Mouse (Mus musculus) kidney, postnatal 36 days (tissue): ENCODE data around the gene Sike1.
A peak's percentile ranks its signal among the peaks of the same experiment; 100 is the strongest.

ENCODE experiments used
- DNase-seq, 2 experiments: peaks; one replicate each; pipeline ENCODE4 v3.0.0; 2021 to 2022; ENCODE audit warnings: mixed read lengths in 2 of 2

Sike1 gene

DNA sequence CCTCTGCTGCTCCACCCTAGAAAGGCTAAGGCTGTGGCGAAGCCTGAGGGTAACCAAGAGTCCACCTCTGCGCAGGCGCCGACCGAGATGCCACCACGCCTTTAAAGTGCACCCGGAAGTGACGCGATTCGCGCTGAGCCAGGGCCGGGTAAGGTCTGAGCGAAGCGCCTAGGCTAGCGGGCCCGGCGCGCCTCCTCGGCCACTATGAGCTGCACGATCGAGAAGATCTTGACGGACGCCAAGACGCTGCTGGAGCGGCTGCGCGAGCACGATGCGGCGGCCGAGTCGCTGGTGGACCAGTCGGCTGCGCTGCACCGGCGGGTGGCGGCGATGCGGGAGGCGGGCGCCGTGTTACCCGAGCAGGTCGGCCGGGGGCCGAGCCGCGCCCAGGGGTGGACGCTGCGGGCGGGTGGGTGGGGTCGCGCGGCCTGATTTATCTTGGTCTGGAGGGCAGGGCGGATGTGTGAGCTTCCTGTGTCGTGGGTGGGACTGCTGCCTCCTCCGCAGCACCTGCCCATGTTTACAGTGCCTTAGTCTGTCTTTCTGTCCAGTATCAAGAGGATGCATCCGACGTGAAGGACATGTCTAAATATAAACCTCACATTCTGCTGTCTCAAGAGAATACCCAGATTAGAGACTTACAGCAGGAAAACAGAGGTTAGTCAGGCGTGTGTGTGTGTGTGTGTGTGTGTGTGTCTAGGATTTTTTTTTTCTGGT, at the start of gene Sike1:
TSS of gene Sike1 (plus strand) at position 104 of the 717 bp plus-strand sequence.
- DNase-seq, result peak; percentile 96 to 98

DNA sequence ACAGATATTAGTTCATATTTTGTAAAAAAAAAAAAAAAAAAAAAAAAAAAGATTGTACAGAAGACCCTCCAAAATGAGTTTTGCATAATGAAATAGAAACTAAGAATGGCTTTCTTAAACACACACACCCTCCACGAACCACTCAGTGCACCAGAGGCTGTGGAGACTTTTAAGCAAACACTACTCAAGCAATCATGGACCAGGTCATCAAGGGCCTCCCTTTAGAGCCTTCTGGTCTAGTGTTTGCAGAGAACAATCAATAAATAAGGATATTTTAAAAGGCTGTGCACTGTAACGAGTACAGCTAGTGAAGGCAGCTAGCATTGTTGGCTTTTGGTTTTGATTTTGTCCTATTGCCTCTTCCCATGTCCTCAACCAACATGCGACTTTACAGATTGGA, 49.2 kb upstream of the Sike1 start:
- DNase-seq, result no peak

DNA sequence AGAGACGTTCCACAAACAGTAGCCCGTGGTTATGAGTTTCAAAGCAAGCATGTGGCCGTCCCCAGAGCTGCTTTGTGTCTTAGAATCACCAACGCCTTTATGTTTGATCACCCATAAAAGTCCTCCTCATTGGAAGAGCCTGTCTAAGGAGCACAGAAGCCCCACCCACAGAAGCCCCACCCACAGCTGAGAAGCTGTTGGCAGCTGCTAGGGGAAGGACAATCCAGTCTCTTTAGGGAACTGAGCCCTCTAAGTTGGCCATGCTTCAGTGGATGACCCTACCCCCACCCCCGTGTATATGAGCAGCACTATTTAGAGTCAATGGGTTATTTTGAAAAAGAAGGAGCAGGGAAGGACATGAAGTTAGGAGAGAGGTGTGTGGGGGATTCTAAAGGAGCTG, 48.6 kb upstream of the Sike1 start:
- no peak for DNase-seq

DNA sequence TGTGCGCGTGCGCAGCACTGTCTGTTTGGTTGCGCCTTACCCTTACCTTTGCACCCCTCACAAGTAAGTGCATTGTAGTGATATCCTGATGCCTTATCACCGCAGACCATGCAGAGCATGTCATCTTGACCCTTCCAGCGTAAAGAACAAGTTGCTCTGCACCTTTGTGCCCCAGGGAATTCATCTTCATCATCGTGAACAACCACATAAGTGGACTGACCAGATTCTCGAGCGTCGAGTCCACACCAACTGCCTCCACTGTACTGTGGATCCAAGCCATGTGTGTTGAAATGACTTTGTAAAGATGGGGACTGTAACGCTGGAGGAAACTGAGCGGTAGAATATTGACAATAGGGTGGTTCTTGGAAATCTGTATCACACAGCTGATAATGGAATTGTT, 41.0 kb upstream of the Sike1 start:
- no peak for DNase-seq

DNA sequence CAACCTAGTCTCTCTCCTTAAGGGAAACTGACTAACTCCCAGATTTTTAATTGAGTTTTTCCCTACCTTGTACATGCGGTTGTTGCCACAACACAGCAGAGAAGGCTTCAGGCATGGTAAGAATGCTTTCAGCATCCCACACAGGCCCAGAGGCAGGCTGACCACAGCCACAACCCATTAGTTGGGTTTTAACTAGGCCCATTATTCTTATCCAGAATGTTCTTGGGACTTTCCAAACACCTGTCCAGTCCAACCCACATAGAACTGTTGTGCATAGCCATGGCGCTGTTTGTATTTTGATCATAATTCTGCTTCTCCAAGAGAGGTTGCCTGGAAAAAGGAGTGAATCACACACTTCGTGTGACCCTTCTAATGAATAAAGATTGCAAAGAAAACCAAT, 40.4 kb upstream of the Sike1 start:
- no peak for DNase-seq

DNA sequence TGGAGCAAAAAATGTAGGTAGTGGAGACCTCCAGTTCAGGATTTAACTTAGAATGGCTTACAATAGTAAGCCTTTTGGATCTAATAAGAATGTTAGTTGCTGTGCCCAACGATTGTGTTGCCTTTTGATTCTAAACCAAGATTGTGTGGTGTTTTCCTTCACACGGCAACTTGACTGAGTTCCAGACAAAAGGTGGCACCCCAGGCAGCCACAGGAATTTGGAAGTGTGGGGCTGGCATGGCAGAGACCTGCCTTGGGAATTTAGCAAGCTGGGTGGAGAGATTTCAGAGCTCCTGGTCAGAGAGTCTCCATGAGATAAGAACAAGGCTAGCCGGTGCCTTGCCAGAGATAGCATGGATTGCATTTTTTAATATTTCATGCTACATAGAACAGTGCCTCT, 39.9 kb upstream of the Sike1 start:
- DNase-seq, result no peak

DNA sequence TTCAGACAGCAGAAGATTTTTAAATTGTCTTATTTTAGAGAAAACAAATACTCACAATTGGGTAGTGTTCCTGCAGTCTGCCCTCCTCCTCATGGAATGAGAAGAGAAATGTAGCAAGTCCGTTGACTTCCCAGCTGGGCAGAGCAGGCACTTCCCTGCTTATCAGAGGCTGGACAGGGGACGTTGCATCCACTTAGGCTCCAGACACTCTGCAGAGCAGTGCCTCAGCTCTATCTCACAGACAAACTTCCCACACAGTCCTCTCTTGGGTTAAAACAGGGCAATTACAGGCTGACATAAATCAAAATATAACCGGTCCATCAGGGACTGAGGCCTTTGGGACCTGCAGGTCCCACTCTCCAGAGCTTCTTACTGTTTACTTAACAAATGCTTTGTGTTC, 31.5 kb upstream of the Sike1 start, which contains the start of gene Nr1h5:
TSS of gene Nr1h5 (minus strand) at position 101 of the 400 bp plus-strand sequence.
- DNase-seq, result no peak

DNA sequence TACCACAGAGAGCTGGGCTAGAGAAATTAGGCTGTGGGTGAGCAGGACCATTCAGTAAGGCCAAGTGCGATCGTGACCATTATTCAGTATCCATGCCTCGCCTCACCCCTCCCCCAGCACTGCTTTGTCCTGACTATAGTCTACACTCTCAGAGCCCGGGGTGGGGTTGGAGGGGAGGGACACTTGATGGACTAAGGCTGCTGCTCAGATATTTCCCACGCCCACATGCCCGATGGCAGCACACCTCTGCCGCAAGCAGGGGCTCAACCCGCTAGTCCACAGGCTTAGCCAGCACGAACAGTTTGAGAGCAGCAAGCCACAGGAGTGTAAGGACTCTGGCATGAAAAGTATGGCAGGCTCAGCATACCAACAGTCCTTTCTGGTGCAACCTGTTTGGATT, 25.4 kb upstream of the Sike1 start:
- DNase-seq, result no peak

DNA sequence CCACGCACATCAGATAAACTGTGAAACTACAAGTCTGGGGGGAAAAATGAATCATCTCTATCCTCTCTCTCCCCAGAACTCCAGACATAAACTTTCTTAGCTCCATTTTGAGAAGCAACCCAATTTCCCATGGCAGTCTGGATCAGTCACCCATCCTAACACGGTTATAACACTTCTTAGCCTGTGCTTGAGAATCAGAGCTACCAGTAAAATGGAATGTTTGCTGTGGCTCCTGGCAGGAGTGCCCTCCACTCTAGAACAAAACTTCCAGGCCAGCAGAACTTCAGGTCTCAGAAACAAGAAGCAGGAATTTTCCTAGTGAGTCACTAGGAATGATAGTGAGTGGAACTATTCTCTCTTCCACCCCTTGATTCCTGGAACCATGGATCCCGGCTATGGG, 25.0 kb upstream of the Sike1 start:
- DNase-seq, result no peak

DNA sequence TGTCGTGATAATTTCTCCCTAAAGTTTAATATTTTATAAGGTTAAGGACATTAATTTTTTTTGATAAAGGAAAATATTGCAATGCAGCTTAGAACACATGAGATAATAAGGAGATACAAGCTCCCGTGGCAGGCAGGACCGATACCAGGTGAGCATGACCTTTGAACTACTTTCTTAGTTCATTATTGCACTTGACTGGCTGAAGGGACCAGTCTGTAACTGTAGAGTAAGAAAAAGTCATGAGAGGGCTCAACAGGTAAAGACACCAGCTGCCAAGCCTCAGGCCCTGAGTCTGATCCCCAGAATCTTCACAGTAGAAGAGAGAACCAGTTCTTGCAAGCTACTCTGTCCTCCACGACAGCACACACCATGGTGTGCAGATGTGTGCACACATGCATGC, 18.6 kb upstream of the Sike1 start:
- no peak for DNase-seq

DNA sequence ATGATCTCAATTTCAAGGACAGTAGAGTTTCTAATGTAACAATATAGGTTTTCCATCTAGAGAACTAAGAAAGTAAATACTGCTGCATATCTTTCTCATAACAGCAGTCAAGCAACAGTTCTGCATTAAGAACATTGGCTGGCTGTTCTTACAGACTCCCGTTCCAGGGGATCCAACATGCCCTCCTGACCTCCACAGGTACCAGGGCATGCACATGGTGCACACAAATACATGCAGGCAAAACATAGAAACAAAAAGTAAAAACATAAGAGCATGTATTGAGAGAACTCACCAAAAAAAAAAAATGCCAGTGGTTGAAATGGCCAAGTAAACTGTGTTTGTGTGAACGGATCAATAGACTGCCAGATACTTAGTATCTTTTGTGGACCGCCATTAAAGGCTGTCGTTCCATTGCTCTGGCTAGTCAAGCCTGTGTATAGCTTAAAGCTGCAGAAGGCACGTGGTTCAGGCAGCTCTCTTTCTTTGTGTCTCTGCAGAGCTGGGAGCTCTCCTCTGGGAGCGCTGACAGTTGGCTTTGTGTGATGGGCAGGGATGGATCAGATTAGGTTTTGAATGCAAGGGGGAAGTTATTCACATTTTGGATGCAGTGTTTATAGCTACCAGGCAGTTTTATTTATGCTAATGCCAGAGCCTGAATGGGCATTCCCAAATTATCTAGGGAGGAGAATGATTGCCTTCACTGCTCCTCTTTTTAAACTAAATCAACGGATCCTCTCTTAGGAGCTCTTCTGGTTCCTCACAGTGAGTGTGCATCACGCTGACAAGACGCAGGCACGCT, 15.8 kb upstream of the Sike1 start:
- no peak for DNase-seq

DNA sequence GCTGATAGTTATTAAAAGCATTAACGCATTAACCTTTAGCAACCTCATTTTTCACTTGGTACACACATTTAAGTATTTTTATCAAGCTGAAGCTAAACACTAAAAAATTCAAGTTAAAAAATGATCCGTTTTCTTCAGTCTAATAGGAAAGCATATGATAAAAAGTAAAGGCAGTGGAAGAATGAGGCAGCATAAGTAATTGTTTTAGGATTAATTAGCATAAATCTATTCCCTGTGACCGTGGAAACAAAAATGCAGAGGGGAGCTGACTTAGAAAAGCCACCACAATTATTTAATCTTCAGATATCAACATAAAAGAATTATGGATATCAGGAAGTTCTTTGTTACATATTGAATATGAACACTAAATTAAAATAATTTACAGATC, 15.2 kb upstream of the Sike1 start:
- no peak for DNase-seq

DNA sequence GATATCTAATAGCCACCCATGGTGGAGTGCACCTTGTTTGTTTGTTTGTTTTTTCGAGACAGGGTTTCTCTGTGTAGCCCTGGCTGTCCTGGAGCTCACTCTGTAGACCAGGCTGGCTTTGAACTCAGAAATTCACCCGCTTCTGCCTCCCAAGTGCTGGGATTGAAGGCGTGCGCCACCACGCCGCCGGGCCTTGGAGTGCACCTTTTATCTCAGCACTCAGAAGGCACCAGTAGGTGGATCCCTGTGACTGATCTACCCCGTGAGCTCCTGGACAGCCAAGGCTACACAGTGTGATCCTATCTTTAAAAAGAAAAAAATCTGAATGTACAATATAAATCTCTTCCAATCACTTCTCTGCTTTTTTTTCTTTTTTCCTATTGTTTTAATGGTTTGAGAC, 4.5 kb upstream of the Sike1 start:
- no peak for DNase-seq

DNA sequence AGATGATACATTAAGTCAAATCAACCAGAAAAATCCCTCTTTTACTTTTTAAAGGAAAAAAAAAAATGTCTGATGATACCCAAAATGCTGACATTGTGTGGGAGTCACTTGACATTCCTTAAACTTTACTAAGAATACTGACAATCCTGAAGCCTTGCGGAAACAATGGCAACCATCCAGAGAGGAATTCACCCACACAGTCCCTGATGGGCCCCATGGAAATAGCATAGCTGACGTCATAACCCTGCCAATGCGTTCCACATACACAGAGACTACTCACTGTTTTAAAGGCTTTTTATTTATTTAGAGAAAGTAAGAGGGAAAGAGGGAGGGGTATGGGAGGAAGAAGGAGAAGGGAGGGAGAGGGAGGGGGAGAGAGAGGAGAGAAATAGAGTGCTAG, 2.6 kb upstream of the Sike1 start:
- no peak for DNase-seq

DNA sequence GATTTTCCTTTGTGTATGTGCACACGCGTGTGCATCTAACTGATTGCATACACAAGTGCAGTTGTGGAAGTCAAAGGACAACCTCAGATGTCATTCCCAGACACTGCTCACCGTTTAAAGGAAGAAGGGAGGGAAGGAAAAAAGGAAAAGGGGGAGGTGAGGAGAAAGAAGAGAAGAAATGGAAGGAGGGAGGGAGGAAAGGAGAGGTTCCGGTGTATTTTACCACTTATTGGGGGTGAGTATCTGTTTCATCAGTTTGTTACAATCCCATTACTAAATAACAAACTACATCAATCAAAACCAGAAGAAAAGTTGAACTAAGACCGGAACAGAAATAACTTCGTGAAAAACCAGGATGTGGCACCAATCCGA, 289 bp upstream of the Sike1 start:
- no peak for DNase-seq

DNA sequence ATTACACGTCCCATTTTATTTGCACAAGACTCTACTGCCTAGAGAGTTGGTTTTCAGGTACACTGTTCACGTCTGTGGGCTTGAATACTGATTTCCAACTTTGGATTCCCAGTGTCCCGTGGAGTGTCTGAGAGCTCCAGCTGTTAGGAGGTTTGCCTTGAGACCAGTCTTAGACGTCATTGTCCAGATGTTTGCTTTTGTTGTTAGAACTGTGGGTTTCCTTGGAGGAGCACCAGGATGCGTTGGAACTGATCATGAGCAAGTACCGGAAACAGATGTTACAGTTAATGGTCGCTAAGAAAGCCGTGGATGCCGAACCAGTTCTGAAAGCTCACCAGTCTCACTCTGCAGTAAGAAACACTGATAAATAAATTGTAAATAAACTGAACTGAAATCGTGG, 1.5 kb downstream of the Sike1 start:
- no peak for DNase-seq

DNA sequence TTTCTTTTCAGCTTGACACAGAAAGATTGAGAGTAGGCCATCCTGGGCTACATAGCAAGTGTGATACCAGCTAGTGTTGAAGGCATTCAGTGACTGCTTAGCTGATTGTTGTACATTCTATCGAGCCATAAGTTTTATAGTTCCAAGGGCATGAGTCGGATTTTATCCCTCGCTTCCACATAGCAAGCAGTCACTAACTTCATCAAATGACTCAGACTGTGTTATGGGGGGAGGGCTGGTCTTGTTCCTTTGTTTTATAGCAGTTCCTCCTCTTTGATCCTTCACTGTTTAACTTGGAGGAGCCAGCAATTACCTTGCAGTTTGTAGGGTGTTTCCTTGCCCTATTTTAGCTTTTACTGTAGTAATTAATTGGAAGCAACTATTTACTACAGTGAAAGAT, 2.1 kb downstream of the Sike1 start:
- no peak for DNase-seq

DNA sequence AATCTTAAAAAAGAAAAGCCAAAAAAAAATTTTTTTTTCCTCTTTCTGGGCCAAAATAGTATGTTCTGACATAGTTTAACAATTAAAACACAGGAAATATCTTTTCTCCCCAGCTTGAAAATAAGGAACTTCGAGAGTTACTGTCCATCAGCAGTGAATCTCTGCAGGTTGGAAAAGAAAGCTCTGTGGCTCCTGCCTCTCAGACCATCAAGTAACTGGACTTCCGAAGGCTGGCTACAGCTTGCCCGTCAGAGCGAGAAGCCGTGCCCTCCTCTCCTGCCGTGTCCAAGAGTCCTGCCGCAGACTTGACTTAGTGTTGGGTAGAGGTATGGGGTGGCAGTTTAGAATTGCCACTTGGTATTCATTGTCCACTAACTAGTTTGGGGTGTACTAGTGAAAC, 6.1 kb downstream of the Sike1 start:
- no peak for DNase-seq

DNA sequence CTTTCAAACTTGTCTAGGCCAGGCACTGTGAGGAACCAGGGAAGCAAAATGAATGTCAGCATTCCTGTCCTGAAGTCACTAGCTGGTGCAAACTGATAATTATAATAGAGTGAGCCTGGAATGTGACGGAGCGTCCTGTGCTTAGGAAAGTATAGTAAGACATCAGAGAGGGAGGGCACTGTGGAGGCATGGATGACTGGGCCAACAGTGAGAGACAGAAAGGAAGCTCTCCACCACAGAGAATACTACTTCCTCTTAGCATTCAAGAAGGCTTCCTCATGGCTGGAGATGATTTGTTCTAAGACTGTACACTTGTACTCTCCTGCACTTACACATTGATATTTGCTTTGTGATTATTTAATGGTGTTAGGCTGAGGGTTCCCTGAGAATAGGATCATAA, 21.8 kb downstream of the Sike1 start:
- DNase-seq, result no peak

DNA sequence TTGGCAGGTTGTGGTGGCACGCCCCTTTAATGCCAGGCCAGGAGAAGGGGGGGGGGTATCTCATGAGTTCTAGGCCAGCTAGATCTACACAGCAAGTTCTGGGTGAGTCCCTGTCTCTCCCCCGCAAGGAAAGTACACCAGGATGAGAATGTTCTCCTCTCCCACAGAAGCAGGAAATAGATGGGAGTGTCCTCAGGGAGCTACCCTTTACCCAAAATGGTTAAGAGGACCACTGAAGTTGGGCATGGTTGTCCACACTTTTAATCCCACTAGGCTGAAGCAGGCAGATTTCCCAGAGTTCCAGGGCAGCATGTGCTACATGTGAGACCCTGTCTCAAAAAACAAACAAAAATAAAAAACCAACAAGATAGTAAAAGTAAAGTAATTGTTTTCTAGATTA, 24.0 kb downstream of the Sike1 start:
- no peak for DNase-seq

DNA sequence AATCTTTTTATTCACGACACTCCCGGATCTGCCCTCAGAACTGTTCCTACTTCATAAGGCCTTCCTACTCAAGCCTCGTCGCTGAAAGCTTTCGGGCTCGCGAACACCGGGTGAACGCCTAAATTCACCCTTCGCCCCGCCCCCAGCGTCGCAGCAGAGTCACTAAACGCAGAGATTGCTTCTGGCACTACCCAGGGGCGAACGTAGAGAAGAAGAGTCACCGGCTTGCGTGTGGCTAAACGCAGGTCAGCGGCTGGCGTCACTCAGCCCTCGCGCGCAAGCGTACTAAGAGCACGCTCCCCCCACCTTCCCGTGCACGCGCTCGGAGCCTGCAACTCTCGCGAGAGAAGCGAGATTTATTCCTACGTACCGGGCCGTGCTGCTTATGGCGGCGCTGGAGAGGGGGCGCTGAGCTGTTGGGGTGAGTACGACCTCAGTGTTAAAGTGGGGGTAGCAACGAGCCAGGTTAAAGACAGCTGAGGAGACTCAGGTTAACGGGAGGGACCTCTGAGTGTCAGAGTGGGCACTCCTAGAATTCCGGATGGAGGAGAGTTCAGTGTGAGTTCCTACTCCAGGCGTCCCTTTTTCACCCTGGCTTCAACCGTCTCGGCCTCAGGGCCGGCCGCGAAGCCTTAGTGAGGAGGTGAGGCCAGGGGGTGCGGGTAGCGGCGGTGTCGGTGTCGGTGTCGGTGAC, 24.9 kb downstream of the Sike1 start, which contains the start of gene Csde1:
TSS of gene Csde1 (plus strand) at position 178 of the 694 bp plus-strand sequence.
- peak; percentile 97 to 98 for DNase-seq

DNA sequence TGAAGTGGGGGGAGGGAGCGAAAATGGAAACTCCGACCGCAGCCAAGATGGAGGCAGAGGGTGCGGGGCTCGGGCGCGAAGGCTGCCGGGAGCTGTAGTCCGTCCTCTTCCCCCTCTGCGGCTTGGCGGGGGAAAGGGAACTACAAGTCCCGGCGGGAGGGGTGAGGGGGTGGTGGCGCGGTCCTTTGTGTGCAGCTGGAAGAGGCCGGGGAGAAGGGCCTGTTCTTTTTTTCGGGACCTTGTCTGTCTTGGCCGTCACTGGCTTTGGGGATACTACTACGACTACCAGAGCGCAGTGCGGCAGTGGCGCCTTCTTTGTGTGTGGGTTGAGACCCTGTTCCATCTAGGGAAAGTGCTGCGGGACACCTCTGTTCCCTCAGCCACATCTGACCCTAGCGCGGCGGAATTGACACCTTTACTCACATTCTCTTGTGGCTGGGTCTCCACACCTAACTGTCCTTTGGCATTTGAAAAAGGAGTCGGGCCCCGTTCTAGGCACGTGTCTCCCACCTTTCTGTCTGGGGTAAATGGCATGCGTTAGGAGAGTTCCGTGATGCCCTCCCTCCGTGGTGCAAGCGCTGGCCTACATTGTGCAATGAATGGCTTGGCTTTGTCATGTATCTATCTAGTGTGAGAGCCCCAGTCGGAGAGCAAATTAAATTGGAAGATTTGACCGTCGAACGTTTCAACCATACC, 25.6 kb downstream of the Sike1 start:
- peak; percentile 92 to 93 for DNase-seq

DNA sequence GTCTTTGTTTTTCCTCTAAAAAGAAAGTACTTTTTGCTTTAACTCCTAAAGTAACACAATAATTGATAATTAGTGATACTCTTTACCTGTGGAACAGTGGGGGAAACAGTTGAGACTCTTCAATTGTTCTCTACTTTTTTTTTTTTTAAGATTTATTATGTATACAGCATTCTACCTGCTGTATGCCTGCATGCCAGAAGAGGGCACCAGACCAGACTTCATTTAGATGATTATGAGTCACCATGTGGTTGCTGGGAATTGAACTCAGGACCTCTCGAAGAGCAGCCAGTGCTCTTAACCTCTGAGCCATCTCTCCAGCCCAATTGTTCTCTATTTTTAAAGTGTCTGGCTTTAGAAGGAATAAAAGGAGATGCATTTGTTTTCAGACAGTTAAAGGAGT, 30.7 kb downstream of the Sike1 start:
- DNase-seq, result peak in 1 of 2 experiments; percentile 14
